Mouse (Mus musculus) A20 (cell line): ENCODE results near the gene Gramd4.
A peak's percentile ranks its signal among the peaks of the same experiment; 100 is the strongest.

ENCODE experiments used
- DNase-seq: peaks from one replicate; pipeline ENCODE4 v3.0.0-alpha.2; 2011; ENCODE audit warnings: low read depth, low spot score

Gramd4 gene

GRCm38 (mm10) chr15:86113342-86113710 lies 55.8 kb downstream of the Gramd4 start:
- no peak for DNase-seq

DNA sequence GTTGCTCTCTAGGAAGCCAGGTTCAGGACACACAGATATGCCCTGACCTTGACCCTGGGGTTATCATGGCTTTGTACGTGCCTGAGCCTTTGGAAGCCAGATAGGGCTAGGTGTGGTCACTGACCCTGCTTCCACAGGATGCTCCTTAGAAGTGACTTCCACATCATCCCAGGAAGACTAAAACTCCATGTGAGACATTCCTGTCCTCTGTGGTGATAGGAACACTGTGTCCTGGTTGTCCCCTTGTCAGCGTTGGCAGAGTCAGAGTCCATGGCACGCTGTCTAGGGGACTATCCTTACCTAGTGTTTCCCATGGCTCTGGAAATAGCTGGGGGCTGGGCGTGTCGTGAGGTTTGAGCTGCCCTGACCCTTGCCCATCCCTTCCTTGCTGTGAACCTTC lies 58.9 kb downstream of the Gramd4 start:
- no peak for DNase-seq

DNA sequence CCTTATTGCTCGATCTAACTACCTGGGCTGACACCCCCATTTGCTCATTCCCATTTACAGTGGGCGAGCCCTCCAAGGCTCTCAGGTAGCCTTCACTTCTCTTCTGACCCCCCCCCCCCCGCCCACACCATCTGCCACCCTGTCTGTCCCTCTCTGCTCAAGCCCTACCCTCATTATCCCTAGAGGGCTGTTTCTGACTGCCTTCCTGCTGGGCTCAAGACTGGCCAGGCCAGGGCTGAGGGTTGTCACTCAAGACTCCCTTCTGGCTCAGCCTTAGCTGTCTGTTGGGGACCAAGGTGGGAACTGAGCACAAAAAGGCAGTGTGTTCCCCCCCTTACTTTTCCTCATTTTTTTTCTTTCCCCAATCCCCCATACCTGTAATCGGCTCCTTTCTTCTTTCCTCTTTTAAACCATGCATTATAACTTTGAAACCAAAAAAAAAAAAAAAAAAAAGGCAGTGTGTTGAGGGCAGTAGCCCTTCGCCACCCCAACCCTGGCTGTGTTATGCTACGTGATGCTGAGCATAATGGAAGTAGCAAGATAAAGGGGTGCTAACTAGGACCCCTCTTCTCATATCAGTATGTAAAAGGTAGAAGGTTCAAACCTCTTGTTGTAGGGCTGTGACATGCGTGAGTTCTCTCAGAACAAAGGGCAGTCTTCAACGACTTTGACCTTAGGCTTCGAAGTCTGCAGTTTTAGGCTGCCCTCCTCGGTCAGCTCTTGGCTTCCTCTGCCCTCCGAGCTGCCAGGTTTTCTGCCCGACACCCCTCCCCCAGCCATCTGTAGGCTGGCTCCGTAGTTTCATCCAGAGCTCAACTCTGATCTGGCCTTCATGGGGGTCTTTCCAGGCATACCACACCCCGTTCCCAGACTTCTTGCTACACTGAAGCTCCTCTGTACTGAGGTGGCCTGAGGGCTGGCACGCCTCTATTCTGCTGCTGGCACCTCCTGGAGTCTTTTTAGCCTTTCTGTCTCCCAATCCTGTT lies 59.9 kb downstream of the Gramd4 start:
- no peak for DNase-seq

- DNase-seq: no peak
These were observed 61.7 kb downstream of the Gramd4 start for GRCm38 (mm10) chr15:86119186-86119585.

DNA sequence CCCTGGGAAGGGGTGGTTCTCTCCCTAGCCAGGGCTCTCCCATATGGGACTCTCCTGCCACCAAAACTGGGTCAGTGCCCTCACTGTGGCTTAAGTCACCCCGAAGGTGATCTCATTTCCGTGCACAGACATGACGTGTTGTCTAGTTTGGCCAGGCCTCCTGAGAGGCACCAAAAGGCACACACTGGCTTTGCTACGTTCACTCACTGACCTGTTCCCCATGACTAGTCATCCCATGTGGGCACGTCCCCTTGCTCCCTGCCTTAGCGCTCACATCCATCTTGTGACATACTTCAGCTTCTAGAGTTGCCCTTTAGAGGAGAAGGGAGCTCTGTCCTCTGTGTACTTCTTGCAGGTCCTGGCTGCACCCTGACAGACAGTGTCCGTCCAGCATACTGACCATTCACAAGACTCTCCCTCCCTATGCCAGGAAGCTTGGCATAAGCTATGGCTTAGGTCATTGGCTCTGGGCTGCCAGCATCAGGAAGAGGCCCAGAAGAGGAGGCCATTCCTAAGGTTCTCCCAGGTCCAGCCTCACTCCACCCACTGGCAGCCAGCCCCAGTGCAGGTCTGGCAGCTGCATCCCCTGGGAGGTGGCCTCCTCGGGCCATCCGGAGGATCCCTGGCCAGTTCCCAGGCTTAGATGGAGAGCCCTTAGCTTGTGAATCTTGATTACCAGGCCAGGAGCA lies 64.9 kb downstream of the Gramd4 start:
- DNase-seq: no peak

DNA sequence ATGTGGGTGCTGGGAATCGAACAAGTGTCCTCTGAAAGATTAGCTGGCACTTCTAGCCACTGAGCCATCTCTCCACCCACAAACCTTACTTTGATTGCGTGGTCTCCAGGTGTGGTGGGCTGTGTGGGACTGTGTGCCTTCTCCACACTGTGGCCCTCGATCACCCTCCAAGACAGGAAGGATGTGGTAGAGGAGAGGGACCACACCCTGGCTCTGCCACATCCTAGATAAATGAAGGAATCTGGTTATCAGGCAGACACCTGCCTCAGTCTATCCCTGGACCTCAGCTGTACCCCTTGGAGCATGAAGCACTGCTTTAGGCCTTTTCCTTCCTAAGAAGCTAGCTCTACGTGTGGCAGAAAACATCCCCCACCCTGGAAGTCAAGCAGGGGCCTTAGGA lies 65.9 kb downstream of the Gramd4 start:
- no peak for DNase-seq

DNA sequence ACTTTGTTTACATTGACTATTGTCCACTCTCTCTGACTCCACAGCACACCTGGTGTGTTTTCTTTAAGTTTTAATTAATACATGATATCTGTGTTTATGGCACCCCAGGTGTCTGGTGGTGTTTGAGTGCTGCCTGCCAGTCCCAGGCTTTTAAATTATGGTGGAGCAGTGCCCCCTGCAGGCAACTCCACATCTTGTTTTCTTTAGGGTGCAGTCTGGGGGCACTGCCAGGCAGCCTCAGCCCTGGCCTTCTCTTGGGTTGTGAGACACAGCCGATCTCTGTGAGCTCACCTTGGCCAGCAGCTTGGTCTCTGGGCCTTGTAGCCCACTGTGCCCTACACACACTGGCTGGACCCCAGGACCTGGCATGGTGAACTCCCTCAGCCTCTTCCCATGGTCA lies 66.9 kb downstream of the Gramd4 start:
- DNase-seq: peak; percentile 78

- DNase-seq: no peak
These were observed 71.5 kb downstream of the Gramd4 start for GRCm38 (mm10) chr15:86129036-86129435.

- DNase-seq: no peak
These were observed 73.2 kb downstream of the Gramd4 start for GRCm38 (mm10) chr15:86130657-86131056.

DNA sequence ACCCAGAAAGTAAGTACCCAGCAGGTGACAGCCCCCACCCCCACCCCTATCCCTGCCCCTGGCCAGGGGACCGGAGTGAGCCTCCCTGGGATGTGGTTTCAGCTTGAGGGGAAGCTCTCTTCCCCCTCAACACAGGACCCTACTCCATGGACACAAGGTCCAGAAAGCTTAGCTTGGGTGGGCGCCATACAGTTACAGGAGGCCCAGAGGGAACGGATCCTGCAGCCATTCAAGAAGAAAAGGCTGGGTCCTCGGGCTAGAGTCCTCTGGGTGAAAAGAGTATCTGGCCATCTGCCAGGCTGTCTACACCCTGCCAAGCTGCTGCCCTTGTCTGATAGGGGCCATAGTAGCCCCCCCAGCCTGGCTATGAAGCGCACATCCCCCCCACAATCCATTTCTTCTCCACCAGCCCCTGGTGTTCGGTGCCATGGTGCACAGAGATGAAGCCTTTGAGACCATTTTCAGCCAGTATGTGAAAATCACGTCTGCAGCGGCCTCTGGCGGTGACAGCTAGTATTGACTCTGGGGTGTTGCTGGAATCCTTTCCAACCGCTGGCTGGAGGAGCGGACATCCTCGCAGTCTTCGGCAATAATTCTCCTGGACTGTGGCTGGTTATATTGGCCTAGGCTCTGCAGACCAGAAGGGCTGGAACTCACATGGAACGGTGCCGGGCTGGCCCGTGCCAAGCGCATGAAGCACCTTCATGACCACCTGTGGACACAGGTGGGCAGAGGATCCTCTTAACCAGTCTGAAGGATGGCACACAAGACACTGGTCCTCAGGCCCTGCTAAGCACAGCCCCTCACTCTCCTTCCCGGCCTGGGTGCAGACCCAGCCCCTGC lies 77.7 kb downstream of the Gramd4 start:
- peak; percentile 75 for DNase-seq

DNA sequence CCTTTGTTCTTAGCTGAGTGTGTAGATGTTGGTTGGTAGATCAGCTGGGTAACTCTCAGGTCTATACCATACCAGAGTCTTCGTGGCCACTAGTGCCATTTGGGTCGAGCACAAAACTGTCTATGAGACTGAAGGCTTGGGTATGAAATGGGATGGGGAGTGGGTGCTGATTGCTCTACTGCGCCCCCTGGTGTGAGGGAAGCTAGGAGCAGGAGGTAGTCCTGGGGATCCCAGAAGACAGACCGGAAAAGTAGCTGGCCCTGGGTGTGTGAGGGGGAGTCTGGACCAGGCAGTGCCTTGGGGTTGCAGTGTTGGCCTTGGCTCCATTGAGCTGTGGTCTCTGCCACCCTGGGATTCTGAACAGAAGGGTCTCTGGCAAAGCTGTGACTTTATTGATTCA lies 80.1 kb downstream of the Gramd4 start:
- DNase-seq: peak; percentile 57

DNA sequence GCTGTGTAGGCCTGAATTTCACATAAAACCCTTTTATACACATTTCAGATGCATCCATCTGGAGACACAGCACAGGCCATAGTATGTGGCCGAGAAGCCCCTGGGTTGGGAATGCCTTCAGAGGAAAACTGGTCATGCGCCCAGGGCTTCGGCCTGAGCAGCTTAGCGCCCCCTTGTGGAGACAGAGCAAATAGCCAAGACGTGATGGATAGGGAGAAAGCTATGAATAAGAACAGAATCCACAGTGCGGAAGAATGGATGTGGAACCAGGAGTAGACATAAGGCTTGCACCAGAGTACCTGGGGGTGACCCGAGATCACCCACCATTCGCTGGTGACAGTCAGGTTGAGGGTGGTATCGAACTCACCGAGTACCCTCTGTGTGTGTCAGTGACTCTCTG lies 82.8 kb downstream of the Gramd4 start:
- DNase-seq: peak; percentile 45

- DNase-seq: no peak
These were observed 87.1 kb downstream of the Gramd4 start for GRCm38 (mm10) chr15:86144577-86144976.

DNA sequence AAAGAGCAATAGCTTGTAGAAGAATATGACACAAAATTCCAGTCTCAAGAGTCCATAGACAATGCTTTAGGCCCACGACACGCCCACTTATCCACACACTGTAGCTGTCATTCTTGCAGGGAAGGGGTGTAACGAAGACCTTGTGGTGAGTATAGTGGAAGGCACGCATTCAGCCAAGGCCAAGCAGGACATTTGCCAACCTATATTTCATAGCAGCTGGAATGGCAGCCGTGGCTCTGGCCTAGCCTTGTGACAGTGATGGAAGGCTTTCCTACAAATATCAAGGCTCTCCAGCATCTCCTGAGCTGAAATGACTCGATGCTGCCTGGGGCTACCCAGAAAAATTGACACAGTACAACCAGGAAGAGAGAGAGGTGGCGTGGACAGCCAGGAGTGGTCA lies 87.6 kb downstream of the Gramd4 start:
- DNase-seq: no peak

DNA sequence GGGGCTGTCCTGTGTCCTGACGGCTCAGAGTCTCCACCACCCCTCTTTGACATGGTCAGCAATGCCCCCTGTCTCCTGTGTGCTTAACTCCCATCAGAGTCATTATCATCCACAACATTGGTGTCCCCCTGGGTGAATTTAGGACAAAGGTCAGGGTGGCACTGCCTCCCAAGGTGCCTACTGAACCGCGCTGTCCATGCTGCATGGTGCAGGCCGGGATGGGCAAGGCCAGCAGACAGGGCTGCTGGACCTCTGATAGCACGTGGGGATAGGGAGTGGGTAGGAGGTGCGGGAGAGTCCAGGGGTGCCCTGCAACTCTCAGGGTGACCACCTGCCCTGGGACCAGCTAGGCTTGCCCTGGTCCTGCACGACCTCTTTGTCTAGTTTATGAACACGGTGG lies 89.4 kb downstream of the Gramd4 start:
- no peak for DNase-seq

- DNase-seq: no peak
These were observed 93.1 kb downstream of the Gramd4 start for GRCm38 (mm10) chr15:86150593-86150992.

GRCm38 (mm10) chr15:86153481-86153960 lies 96.0 kb downstream of the Gramd4 start:
- DNase-seq: no peak

DNA sequence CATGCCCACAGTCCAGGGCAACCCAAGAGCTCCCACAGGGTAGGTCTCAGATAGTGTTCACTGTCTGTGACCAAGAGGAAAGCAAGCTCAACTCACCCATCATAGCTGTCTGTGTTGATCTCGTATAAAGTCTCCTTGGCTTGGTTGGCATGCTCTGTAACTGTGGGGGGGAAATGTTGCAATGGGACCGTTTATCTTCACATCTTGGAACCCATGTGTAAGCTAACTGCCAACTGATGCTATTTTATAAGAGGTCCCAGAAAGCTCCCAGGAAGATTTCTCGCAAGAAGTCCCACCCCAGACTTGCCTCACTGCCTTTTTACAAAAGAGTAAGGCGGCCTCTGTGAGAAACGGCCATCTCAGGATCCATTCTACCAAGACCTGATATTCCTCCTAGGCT lies 99.0 kb downstream of the Gramd4 start:
- DNase-seq: no peak

DNA sequence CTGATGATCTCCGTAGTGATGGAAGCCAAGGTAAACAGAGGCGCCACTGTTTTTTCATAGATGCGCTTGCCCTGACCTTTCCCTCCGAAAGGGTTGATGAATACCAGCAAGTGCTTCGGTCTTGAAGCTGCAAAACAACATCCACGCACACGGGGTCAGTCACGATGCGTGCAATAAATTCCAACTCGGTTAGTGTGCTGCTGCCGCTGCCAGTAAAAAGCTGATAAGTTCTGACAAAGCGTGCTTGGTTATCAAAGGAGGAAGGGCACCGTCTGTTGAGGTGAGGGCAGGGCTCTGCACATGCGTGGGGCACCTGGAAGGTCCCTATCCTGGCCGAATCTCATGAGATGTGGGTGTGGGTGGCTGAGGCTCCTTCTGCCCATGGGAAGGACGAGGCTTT lies 101.6 kb downstream of the Gramd4 start:
- DNase-seq: no peak

GRCm38 (mm10) chr15:86159719-86160118 lies 102.2 kb downstream of the Gramd4 start:
- no peak for DNase-seq

DNA sequence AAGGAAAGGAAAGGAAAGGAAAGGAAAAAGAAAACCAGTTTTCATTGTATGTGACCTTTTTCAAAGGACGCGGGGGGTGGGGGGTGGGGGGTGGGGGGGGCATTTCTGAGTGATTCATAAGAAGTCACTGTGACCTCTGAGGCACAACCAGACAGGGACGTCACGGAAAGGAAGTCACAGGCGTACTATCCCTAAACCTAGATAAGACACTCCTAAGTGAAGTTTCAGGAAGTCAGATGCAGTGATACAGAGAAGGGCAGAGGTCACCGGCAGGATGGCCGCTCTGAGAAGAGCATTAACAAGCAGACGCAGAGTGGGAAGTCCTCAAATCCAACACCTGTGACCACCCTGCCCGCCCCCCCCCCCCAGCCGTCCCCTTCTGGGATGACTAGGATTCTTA lies 103.4 kb downstream of the Gramd4 start:
- no peak for DNase-seq

- DNase-seq: peak; percentile 50
These were observed 104.3 kb downstream of the Gramd4 start for GRCm38 (mm10) chr15:86161800-86162199.
